Mouse (Mus musculus): ENCODE results near the gene Acsm4. TPM values are rescaled to one million over a fixed set of nuclear protein-coding genes. Genes with fewer than 3 reads are reported as not detected.

Acsm4 gene
- not detected for total RNA-seq (2023)

GRCm38 (mm10) chr7:119689726-119690125, at the start of gene Acsm4:
Acsm4 (plus strand) TSS chr7:119690026.

GRCm38 (mm10) chr7:119720253-119720946, 30.6 kb downstream of the Acsm4 start, which contains the start of gene Thumpd1:
Thumpd1 (minus strand) TSS chr7:119720798.

GRCm38 (mm10) chr7:119760527-119760951, 70.7 kb downstream of the Acsm4 start, which contains the start of gene Acsm3:
Acsm3 (plus strand) TSS chr7:119760923.

Other genes starting within 250 kb of the Acsm4 start
- 0.47 TPM for gene Gp2, start 230.7 kb upstream of the Acsm4 start, total RNA-seq (2023)
- not detected for gene Umod, start 210.7 kb upstream of the Acsm4 start, total RNA-seq (2023)
- not detected for gene Acsm5, start 170.6 kb upstream of the Acsm4 start, total RNA-seq (2023)
- gene Pdilt, start 166.5 kb upstream of the Acsm4 start, total RNA-seq (2023): not detected
- not detected for gene Acsm2, start 135.7 kb upstream of the Acsm4 start, total RNA-seq (2023)
- gene Acsm1, start 83.0 kb upstream of the Acsm4 start, total RNA-seq (2023): not detected
- 108 TPM for gene Thumpd1, start 30.8 kb downstream of the Acsm4 start, total RNA-seq (2023)
- gene Acsm3, start 70.9 kb downstream of the Acsm4 start, total RNA-seq (2023): not detected
- 66.6 TPM for gene Rexo5, start 104.0 kb downstream of the Acsm4 start, total RNA-seq (2023)
- 7.4 TPM for gene Eri2, start 104.0 kb downstream of the Acsm4 start, total RNA-seq (2023)
- gene Lyrm1, start 205.8 kb downstream of the Acsm4 start, total RNA-seq (2023): 4.4 TPM
- gene Dcun1d3, start 206.3 kb downstream of the Acsm4 start, total RNA-seq (2023): 19.5 TPM